Mouse (Mus musculus) ES-Bruce4 (cell line): ENCODE data around the gene Gm10490.

Source experiments
- CTCF ChIP-seq: IDR thresholded peaks from one replicate; pipeline ENCODE4 v1.8.1; 2011; ENCODE audit warnings: low read depth, low read length
- EP300 ChIP-seq: IDR thresholded peaks from 2 replicates; pipeline ENCODE4 v1.6.1; 2011; ENCODE audit warnings: low read depth, low read length; ENCODE audit not compliant: insufficient read depth
- POLR2A ChIP-seq: IDR thresholded peaks from one replicate; pipeline ENCODE4 v1.8.1; 2011; ENCODE audit warnings: low read length; ENCODE audit not compliant: insufficient read depth

GRCm38 (mm10) chrX:7864551-7864950 lies 44.8 kb upstream of the Gm10490 start:
- no peak for TF ChIP-seq CTCF
- TF ChIP-seq EP300, result no peak
- TF ChIP-seq POLR2A, result no peak
